Mouse (Mus musculus): ENCODE data around the gene Lrrc74b.

GRCm38 (mm10) chr16:17561751-17562208 is 733 bp upstream of the Lrrc74b start, which contains the start of gene P2rx6:
- TF ChIP-seq EP300 (IDR thresholded peaks at IDR 0.05; ENCODE audit: insufficient read depth, low read depth, low read length), result no peak
- TF ChIP-seq POLR2A (IDR thresholded peaks at IDR 0.05; ENCODE audit: insufficient read depth, low read depth, low read length), result no peak
- no peak for TF ChIP-seq CTCF (IDR thresholded peaks at IDR 0.05)

Measured in heart, adult 2 months (tissue).